Mouse (Mus musculus) limb, embryonic 13.5 days (tissue): Measurements from ENCODE around the gene Ccdc125. TPM values are rescaled to one million over a fixed set of nuclear protein-coding genes. Genes with fewer than 3 reads are reported as not detected.

Source experiments
- ATAC-seq: fragments of 200-750 bp; cut with Nextera tagmentation; 2 replicates; pipeline ENCODE4 v1.8.0; 2017; ENCODE audit warnings: low read depth, moderate number of reproducible peaks, moderate TSS enrichment; ENCODE audit not compliant: low FRiP score
- H3K27ac ChIP-seq: fragments of 300-500 bp; sonication (generic); 2 replicates; pipeline ENCODE4 v1.5.1; 2015; ENCODE audit warnings: inconsistent platforms, mild to moderate bottlenecking, moderate library complexity
- H3K27me3 ChIP-seq: fragments of 300-500 bp; sonication (generic); 2 replicates; pipeline ENCODE4 v1.6.1; 2015; ENCODE audit warnings: mild to moderate bottlenecking, inconsistent platforms
- H3K36me3 ChIP-seq: fragments of 300-500 bp; sonication (generic); 2 replicates; pipeline ENCODE4 v1.6.1; 2015; ENCODE audit warnings: inconsistent platforms, mild to moderate bottlenecking, moderate library complexity
- H3K4me1 ChIP-seq: fragments of 300-500 bp; sonication (generic); 2 replicates; pipeline ENCODE4 v1.6.1; 2015; ENCODE audit warnings: inconsistent platforms
- H3K4me2 ChIP-seq: fragments of 300-500 bp; sonication (generic); replicated peaks from 2 replicates; pipeline ENCODE4 v1.6.1; 2015; ENCODE audit warnings: inconsistent platforms, mild to moderate bottlenecking, moderate library complexity
- H3K4me3 ChIP-seq: fragments of 300-500 bp; sonication (generic); 2 replicates; pipeline ENCODE4 v1.5.1; 2015; ENCODE audit warnings: moderate library complexity, mild to moderate bottlenecking, inconsistent platforms
- H3K9ac ChIP-seq: fragments of 300-500 bp; sonication (generic); 2 replicates; pipeline ENCODE4 v1.6.1; 2015; ENCODE audit warnings: mild to moderate bottlenecking, inconsistent platforms
- H3K9me3 ChIP-seq: fragments of 300-500 bp; sonication (generic); 2 replicates; pipeline ENCODE4 v1.6.1; 2016; ENCODE audit warnings: inconsistent platforms
- WGBS: fragments of 180-500 bp; shearing (Covaris S2); methylation state at CpG from one replicate; pipeline ENCODE4 v1.1.7; 2015; 5-methylcytosine and 5-hydroxymethylcytosine counted together
- polyA plus RNA-seq: library from polyadenylated mRNA; unstranded; fragments of >200 nt; fragmentation: Nextera tagmentation; extraction: Ambion mirVana; gene quantifications from 2 replicates; pipeline ENCODE4 v1.2.1, GENCODE M21; 2015

The Ccdc125 gene
- polyA plus RNA-seq = 4.8 and 5.2 TPM in 2 replicates

- Histone ChIP-seq H3K36me3 (peaks cover 16% of the 10 kb centered on the region), H3K27ac (0 out of 2 replicates have a peak within 1 kb of the TSS, but pooled peaks have one; percentile 22), H3K4me3 (peak within 1 kb of the TSS; percentile 62), H3K4me2 (peak within 1 kb of the TSS; percentile 84), H3K9me3 (no peaks in the 10 kb centered on the region), H3K9ac (peak within 1 kb of the TSS; percentile 70), H3K27me3 (no peaks in the 10 kb centered on the region), H3K4me1 (peaks cover 9% of the 10 kb centered on the region; the same call in 1 of the 2 replicates)
- ATAC-seq = peak; percentile 73; the same call in 1 of the 2 replicates
- WGBS = under 1% methylated on average over 44 of the region's 44 CpGs
Observed at GRCm38 (mm10) chr13:100669291-100670022, at the start of gene Ccdc125. Ccdc125 (plus strand) TSS chr13:100669717.

- H3K4me3 ChIP-seq = no peak overlapping the region
- H3K36me3 ChIP-seq = peaks cover 77% of the 10 kb centered on the region
- WGBS = 82% methylated on average over 4 of the region's 4 CpGs
- no peaks in the 10 kb centered on the region for H3K9me3 ChIP-seq
- ATAC-seq = no peak
- H3K27ac ChIP-seq = no peak overlapping the region
- no peaks in the 10 kb centered on the region for H3K4me1 ChIP-seq
- H3K4me2 ChIP-seq = no peak overlapping the region
- H3K27me3 ChIP-seq = peaks cover 7% of the 10 kb centered on the region
- H3K9ac ChIP-seq = no peak overlapping the region
Observed at GRCm38 (mm10) chr13:100622241-100622640, 47.3 kb upstream of the Ccdc125 start.

- 96% methylated on average over 3 of the region's 3 CpGs for WGBS
- Histone ChIP-seq H3K36me3 (peaks cover 71% of the 10 kb centered on the region), H3K27ac (no peak overlapping the region), H3K4me2 (no peak overlapping the region), H3K4me3 (no peak overlapping the region), H3K9me3 (no peaks in the 10 kb centered on the region), H3K27me3 (no peaks in the 10 kb centered on the region), H3K9ac (no peak overlapping the region), H3K4me1 (no peaks in the 10 kb centered on the region)
- ATAC-seq = no peak
Observed at GRCm38 (mm10) chr13:100634106-100634691, 35.3 kb upstream of the Ccdc125 start.

GRCm38 (mm10) chr13:100642471-100643209 is 26.9 kb upstream of the Ccdc125 start:
- no peaks in the 10 kb centered on the region for H3K4me1 ChIP-seq
- no peak overlapping the region for H3K9ac ChIP-seq
- no peak overlapping the region for H3K27ac ChIP-seq
- WGBS = 92% methylated on average over 4 of the region's 4 CpGs
- no peak for ATAC-seq
- peaks cover 85% of the 10 kb centered on the region for H3K36me3 ChIP-seq
- no peaks in the 10 kb centered on the region for H3K27me3 ChIP-seq
- no peak overlapping the region for H3K4me2 ChIP-seq
- no peak overlapping the region for H3K4me3 ChIP-seq
- H3K9me3 ChIP-seq = no peaks in the 10 kb centered on the region

- WGBS = 95% methylated on average over 8 of the region's 8 CpGs
- Histone ChIP-seq H3K27ac (no peak overlapping the region), H3K36me3 (peaks cover 43% of the 10 kb centered on the region), H3K4me2 (no peak overlapping the region), H3K9me3 (no peaks in the 10 kb centered on the region), H3K4me1 (peaks cover 8% of the 10 kb centered on the region), H3K27me3 (no peaks in the 10 kb centered on the region), H3K9ac (no peak overlapping the region), H3K4me3 (no peak overlapping the region)
- no peak for ATAC-seq
Observed at GRCm38 (mm10) chr13:100648223-100648622, 21.3 kb upstream of the Ccdc125 start.

GRCm38 (mm10) chr13:100650550-100651438 is 18.7 kb upstream of the Ccdc125 start, which contains the start of the genes Ak6 and Rad17:
Ak6 (plus strand) TSS chr13:100650979.
Rad17 (minus strand) TSS chr13:100651051.
- Histone ChIP-seq H3K27me3 (no peaks in the 10 kb centered on the region), H3K4me2 (peak within 1 kb of the TSS; percentile 93), H3K9me3 (no peaks in the 10 kb centered on the region), H3K4me1 (peaks cover 8% of the 10 kb centered on the region), H3K4me3 (peak within 1 kb of the TSS; percentile 96), H3K9ac (peak within 1 kb of the TSS; percentile 91), H3K27ac (peak within 1 kb of the TSS; percentile 86), H3K36me3 (peaks cover 25% of the 10 kb centered on the region)
- WGBS = under 1% methylated on average over 51 of the region's 73 CpGs
- ATAC-seq = peak; percentile 98

- no peak for ATAC-seq
- peak within 1 kb of the TSS; percentile 91 for H3K9ac ChIP-seq
- peaks cover 8% of the 10 kb centered on the region for H3K4me1 ChIP-seq
- under 1% methylated on average over 54 of the region's 63 CpGs for WGBS
- H3K4me2 ChIP-seq = peak within 1 kb of the TSS; percentile 93
- peak within 1 kb of the TSS; percentile 96 for H3K4me3 ChIP-seq
- no peaks in the 10 kb centered on the region for H3K27me3 ChIP-seq
- peak within 1 kb of the TSS; percentile 86 for H3K27ac ChIP-seq
- H3K36me3 ChIP-seq = peaks cover 20% of the 10 kb centered on the region
- no peaks in the 10 kb centered on the region for H3K9me3 ChIP-seq
Observed at GRCm38 (mm10) chr13:100651439-100652186, 17.9 kb upstream of the Ccdc125 start, which contains the start of gene Taf9. Taf9 (plus strand) TSS chr13:100651579.

- WGBS = 92% methylated on average over 5 of the region's 5 CpGs
- no peaks in the 10 kb centered on the region for H3K27me3 ChIP-seq
- no peak overlapping the region for H3K4me2 ChIP-seq
Observed at GRCm38 (mm10) chr13:100658091-100658490, 11.4 kb upstream of the Ccdc125 start.

GRCm38 (mm10) chr13:100659864-100660456 is 9.6 kb upstream of the Ccdc125 start:
- Histone ChIP-seq H3K27me3 (no peaks in the 10 kb centered on the region), H3K27ac (no peak overlapping the region), H3K4me1 (no peaks in the 10 kb centered on the region), H3K4me3 (no peak overlapping the region), H3K36me3 (peaks cover 31% of the 10 kb centered on the region), H3K9ac (no peak overlapping the region), H3K4me2 (no peak overlapping the region), H3K9me3 (no peaks in the 10 kb centered on the region)
- 39% methylated on average over 4 of the region's 4 CpGs for WGBS
- ATAC-seq = no peak; the same call in 1 of the 2 replicates

More at GRCm38 (mm10) chr13:100658091-100658490, 11.4 kb upstream of the Ccdc125 start:
- H3K9me3 ChIP-seq = no peaks in the 10 kb centered on the region
- H3K4me1 ChIP-seq = no peaks in the 10 kb centered on the region
- H3K4me3 ChIP-seq = no peak overlapping the region
- no peak overlapping the region for H3K27ac ChIP-seq
- no peak overlapping the region for H3K9ac ChIP-seq
- no peak for ATAC-seq
- peaks cover 27% of the 10 kb centered on the region for H3K36me3 ChIP-seq

- peaks cover 16% of the 10 kb centered on the region for H3K36me3 ChIP-seq
- no peak overlapping the region for H3K27ac ChIP-seq
- peaks cover 9% of the 10 kb centered on the region; the same call in 1 of the 2 replicates for H3K4me1 ChIP-seq
- no peak for ATAC-seq
- peak overlapping the region; percentile 62 for H3K4me3 ChIP-seq
- H3K9me3 ChIP-seq = no peaks in the 10 kb centered on the region
- H3K4me2 ChIP-seq = peak overlapping the region; percentile 84
- no peaks in the 10 kb centered on the region for H3K27me3 ChIP-seq
- H3K9ac ChIP-seq = peak overlapping the region; percentile 70; the same call in 1 of the 2 replicates
- WGBS = 56% methylated on average over 9 of the region's 9 CpGs
Observed at GRCm38 (mm10) chr13:100670181-100670741, 744 bp downstream of the Ccdc125 start.
